Mouse (Mus musculus) kidney, adult 9 months (tissue): ENCODE measurements around the gene Prmt9.

Experiments
- DNase-seq: peaks from one replicate; pipeline ENCODE4 v3.0.0; 2022

Prmt9 gene

GRCm38 (mm10) chr8:77534358-77534992, 14.7 kb upstream of the Prmt9 start:
- no peak for DNase-seq

- peak; percentile 69 for DNase-seq
These were observed 14.1 kb upstream of the Prmt9 start for GRCm38 (mm10) chr8:77535026-77535595.

- DNase-seq: no peak
These were observed 12.4 kb upstream of the Prmt9 start for GRCm38 (mm10) chr8:77536821-77537220.

GRCm38 (mm10) chr8:77538256-77538655, 10.9 kb upstream of the Prmt9 start:
- no peak for DNase-seq

- DNase-seq: no peak
These were observed 5.9 kb upstream of the Prmt9 start for GRCm38 (mm10) chr8:77543152-77543777.

GRCm38 (mm10) chr8:77544428-77544827, 4.8 kb upstream of the Prmt9 start:
- no peak for DNase-seq

GRCm38 (mm10) chr8:77545616-77546015, 3.6 kb upstream of the Prmt9 start:
- no peak for DNase-seq

- DNase-seq: peak; percentile 62
These were observed 834 bp downstream of the Prmt9 start for GRCm38 (mm10) chr8:77549881-77550580.

- DNase-seq: no peak
These were observed 3.3 kb downstream of the Prmt9 start for GRCm38 (mm10) chr8:77552491-77552890.

GRCm38 (mm10) chr8:77561441-77561840, 12.2 kb downstream of the Prmt9 start:
- no peak for DNase-seq

- DNase-seq: no peak
These were observed 25.0 kb downstream of the Prmt9 start for GRCm38 (mm10) chr8:77574229-77574628.

GRCm38 (mm10) chr8:77577674-77578073, 28.5 kb downstream of the Prmt9 start:
- DNase-seq: no peak

GRCm38 (mm10) chr8:77584174-77584573, 35.0 kb downstream of the Prmt9 start:
- DNase-seq: no peak

- no peak for DNase-seq
These were observed 60.4 kb downstream of the Prmt9 start for GRCm38 (mm10) chr8:77609621-77610020.

- peak; percentile 99 for DNase-seq
These were observed 61.3 kb downstream of the Prmt9 start, which contains the start of gene Tmem184c for GRCm38 (mm10) chr8:77610374-77610969. TSS of gene Tmem184c (minus strand) at chr8:77610698.

- DNase-seq: peak; percentile 58
These were observed 68.7 kb downstream of the Prmt9 start for GRCm38 (mm10) chr8:77617916-77618315.

GRCm38 (mm10) chr8:77623677-77624209, 74.5 kb downstream of the Prmt9 start:
- DNase-seq: no peak

- peak; percentile 68 for DNase-seq
These were observed 80.8 kb downstream of the Prmt9 start for GRCm38 (mm10) chr8:77629858-77630537.

- no peak for DNase-seq
These were observed 81.5 kb downstream of the Prmt9 start for GRCm38 (mm10) chr8:77630691-77631090.
